Mouse (Mus musculus): Measurements from ENCODE around the gene Cntd1.

The Cntd1 gene

DNA sequence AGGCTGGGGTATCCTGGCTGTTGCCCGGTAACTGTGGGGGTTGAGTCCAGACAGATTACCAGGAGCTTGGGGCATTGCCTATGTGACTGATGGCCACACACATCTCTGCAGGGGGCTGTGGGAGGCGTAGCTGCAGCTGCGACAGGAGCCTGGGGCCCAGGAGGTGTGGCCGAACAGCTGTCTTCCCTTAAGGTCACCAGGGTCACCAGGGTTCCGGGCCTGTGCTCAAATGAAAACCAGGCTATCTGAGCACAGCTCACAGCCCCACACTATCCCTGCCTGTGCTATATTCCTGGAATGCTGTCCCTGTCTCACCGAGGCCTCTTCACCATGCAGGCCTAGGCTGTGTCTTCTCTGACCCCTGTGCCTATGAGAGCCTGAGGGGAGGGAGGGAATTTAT is 55.7 kb downstream of the Cntd1 start:
- DNase-seq: no peak

DNA sequence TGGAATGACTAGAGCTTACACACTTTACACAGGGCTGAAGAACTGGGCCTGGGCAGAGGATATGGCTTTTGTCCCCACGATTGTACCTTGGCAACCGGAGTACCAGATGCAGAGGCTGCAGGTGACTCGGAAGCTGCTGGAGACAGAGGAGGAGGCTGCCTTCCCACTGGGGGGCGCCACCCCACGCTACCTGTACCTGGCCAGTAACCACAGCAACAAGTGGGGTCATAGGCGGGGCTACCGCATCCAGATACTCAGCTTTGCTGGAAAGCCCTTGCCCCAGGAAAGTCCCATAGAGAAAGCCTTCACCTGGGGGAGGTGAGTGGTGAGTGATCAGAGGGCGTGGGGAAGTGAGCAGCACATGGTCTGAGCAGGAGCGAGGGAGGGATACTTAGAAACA is 56.9 kb downstream of the Cntd1 start:
- no peak for DNase-seq

DNA sequence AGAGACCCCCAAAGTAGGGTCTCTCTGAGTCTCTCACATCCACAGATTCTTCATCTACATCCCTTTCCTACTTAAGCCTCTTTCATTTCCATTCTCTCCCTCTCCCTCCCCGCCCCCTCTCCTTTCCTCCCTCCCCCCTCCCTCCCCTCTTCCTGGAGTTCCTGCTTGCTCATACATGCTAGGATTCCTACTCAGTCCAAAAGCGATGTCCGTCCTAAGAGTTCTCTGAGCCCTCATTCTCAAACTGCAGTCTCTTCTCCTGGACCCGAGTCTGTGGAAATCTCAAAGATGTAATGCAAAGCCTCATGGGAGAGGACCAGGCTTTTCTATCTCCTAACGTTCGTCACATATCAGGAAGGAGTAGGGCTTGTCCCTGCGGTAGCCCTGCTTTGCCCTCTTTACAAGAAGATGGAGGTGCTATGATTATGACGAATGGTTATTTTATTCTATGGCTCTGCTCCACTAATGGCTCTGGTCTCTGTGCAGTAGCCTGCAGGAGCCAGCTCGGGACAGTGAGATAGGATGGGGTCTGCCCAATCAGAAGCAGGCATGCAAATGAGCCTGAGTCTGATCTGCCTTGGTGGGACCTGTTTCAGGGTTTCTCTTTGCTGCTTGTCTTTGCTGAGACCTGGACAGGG is 59.4 kb downstream of the Cntd1 start:
- no peak for DNase-seq

Measured in layer of hippocampus, adult 9-11 months (tissue).